Mouse (Mus musculus) thymus, postnatal 4 days (tissue): ENCODE data around the gene Fbxo46.
A peak's percentile ranks its signal among the peaks of the same experiment; 100 is the strongest.
"Not testable (repeated sequence)": the region's sequence is repeated elsewhere in the genome, so short reads cannot be mapped to it uniquely, and the experiment has no call there.

ENCODE experiments used
- DNase-seq: peaks from one replicate; pipeline ENCODE4 v3.0.0; 2021

Gene Fbxo46

GRCm38 (mm10) chr7:19136673-19137334 is 17.1 kb downstream of the Fbxo46 start:
- DNase-seq: peak; percentile 41

- DNase-seq: peak; percentile 88
Observed at GRCm38 (mm10) chr7:19137380-19137779, 17.7 kb downstream of the Fbxo46 start.

- no peak for DNase-seq
Observed at GRCm38 (mm10) chr7:19146793-19147192, 27.1 kb downstream of the Fbxo46 start.

- DNase-seq: no peak
Observed at GRCm38 (mm10) chr7:19147497-19148045, 27.9 kb downstream of the Fbxo46 start.

GRCm38 (mm10) chr7:19148180-19148874 is 28.7 kb downstream of the Fbxo46 start:
- no peak for DNase-seq

GRCm38 (mm10) chr7:19148875-19149541 is 29.3 kb downstream of the Fbxo46 start, which contains the start of gene Qpctl:
Gene Qpctl (minus strand): TSS chr7:19149291.
- peak; percentile 97 for DNase-seq

GRCm38 (mm10) chr7:19149626-19150025 is 30.0 kb downstream of the Fbxo46 start, which contains the start of gene Snrpd2:
Gene Snrpd2 (plus strand): TSS chr7:19149722.
- DNase-seq: peak; percentile 99

- DNase-seq: not testable (repeated sequence)
Observed at GRCm38 (mm10) chr7:19151121-19151520, 31.5 kb downstream of the Fbxo46 start.

- DNase-seq: no peak
Observed at GRCm38 (mm10) chr7:19154796-19155195, 35.1 kb downstream of the Fbxo46 start.

- peak; percentile 61 for DNase-seq
Observed at GRCm38 (mm10) chr7:19155825-19156475, 36.3 kb downstream of the Fbxo46 start.

GRCm38 (mm10) chr7:19157160-19157800 is 37.6 kb downstream of the Fbxo46 start:
- DNase-seq: peak; percentile 99

- no peak for DNase-seq
Observed at GRCm38 (mm10) chr7:19158601-19159000, 38.9 kb downstream of the Fbxo46 start.

- no peak for DNase-seq
Observed at GRCm38 (mm10) chr7:19159411-19159810, 39.8 kb downstream of the Fbxo46 start.

GRCm38 (mm10) chr7:19160115-19160514 is 40.5 kb downstream of the Fbxo46 start:
- peak; percentile 53 for DNase-seq

- no peak for DNase-seq
Observed at GRCm38 (mm10) chr7:19162928-19163327, 43.3 kb downstream of the Fbxo46 start.

- DNase-seq: no peak
Observed at GRCm38 (mm10) chr7:19163752-19164151, 44.1 kb downstream of the Fbxo46 start.

GRCm38 (mm10) chr7:19164189-19164588 is 44.5 kb downstream of the Fbxo46 start:
- no peak for DNase-seq

GRCm38 (mm10) chr7:19164978-19165377 is 45.3 kb downstream of the Fbxo46 start:
- DNase-seq: peak; percentile 68

- DNase-seq: no peak
Observed at GRCm38 (mm10) chr7:19165656-19166423, 46.2 kb downstream of the Fbxo46 start, which contains the start of gene Gipr. Gene Gipr (minus strand): TSS chr7:19166127.

GRCm38 (mm10) chr7:19166990-19167389 is 47.3 kb downstream of the Fbxo46 start:
- DNase-seq: no peak

GRCm38 (mm10) chr7:19169506-19169905 is 49.8 kb downstream of the Fbxo46 start:
- no peak for DNase-seq
